Mouse (Mus musculus): ENCODE measurements at regions not wholly inside any gene's neighbourhood (a gene's known extent, or its start where the extent isn't known, plus 50 kb on each side); places are given as distances from the start of the nearest gene placed in this dataset.

DNA sequence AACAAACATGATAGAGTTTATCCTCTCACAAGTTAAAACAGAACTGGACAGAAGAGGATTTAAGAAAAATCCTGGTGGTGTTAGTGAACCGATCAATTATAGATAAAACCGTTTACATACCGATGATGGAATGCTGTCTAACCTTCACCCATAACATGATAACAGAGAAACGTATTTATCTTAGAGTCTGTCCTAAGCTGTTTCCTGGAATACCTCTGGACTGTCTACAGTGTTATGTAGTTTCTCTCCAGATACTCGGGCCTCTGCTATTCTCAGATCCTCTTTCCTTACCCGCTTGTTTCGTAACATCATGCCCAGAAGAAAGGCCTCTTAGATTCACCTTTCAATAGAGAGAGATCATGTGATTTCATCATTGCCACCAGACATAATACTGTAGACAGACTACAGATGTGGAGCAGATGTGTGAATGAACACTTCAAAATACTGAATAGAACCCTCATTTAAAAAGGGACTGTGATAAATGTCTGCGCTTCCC lies 75.9 kb upstream of the Fn1 start:
- Histone ChIP-seq H3K4me2 (no peak overlapping the region), H3K27ac (no peak overlapping the region), H3K4me3 (replicated peaks) (no peak overlapping the region), H3K9ac (no peak overlapping the region), H3K36me3 (no peaks in the 10 kb centered on the region), H3K9me3 (no peaks in the 10 kb centered on the region), H3K4me1 (no peaks in the 10 kb centered on the region), H3K27me3 (replicated peaks) (no peaks in the 10 kb centered on the region)
- 40% methylated on average over 8 of the region's 8 CpGs for WGBS
- ATAC-seq (ENCODE audit: insufficient read depth, low FRiP score, low read depth), result peak; percentile 43; the same call in 1 of the 2 replicates

DNA sequence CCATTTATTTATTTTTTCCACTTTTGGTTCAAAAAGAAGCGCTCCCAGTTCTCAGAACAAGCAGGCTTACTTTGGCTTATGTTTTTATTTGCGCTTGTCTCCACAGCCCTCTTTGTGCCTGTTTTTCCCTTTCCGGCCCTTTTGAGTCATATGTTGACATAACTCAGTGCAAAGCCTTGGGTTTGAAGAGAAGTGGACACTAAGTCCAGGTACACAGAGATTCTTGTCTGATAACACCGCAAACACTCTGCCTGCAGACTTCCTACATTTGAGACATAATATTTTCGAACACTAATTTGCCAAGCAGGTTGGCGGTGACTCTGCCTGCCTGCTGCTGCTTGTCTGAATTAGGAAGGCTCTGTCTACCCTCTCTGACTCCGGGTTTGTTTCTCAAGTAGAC lies 70.8 kb upstream of the Fn1 start:
- 53% methylated on average over 7 of the region's 7 CpGs for WGBS
- Histone ChIP-seq H3K36me3 (no peaks in the 10 kb centered on the region), H3K9ac (no peak overlapping the region), H3K9me3 (no peaks in the 10 kb centered on the region), H3K4me2 (no peak overlapping the region), H3K4me1 (no peaks in the 10 kb centered on the region), H3K4me3 (replicated peaks) (no peak overlapping the region), H3K27me3 (replicated peaks) (no peaks in the 10 kb centered on the region), H3K27ac (no peak overlapping the region)
- peak; percentile 43; the same call in 1 of the 2 replicates for ATAC-seq (ENCODE audit: insufficient read depth, low FRiP score, low read depth)

DNA sequence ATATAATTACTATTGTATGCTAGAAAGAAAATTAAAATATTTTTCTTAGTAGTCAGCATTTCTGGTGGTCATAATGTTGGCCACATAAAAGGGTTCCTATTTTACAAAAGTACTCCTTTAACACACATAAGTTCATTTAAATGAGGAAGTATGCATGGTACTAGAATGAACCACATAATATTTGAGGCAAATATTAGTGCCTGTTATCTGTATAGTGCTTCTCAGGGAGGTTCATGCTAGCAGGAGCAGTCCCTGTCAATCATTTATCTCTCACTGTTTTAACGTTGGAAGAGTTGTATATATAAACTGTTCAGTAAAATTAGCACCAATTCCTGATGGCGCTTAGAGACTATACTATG lies 70.0 kb upstream of the Fn1 start:
- ATAC-seq (ENCODE audit: insufficient read depth, low FRiP score, low read depth), result no peak

DNA sequence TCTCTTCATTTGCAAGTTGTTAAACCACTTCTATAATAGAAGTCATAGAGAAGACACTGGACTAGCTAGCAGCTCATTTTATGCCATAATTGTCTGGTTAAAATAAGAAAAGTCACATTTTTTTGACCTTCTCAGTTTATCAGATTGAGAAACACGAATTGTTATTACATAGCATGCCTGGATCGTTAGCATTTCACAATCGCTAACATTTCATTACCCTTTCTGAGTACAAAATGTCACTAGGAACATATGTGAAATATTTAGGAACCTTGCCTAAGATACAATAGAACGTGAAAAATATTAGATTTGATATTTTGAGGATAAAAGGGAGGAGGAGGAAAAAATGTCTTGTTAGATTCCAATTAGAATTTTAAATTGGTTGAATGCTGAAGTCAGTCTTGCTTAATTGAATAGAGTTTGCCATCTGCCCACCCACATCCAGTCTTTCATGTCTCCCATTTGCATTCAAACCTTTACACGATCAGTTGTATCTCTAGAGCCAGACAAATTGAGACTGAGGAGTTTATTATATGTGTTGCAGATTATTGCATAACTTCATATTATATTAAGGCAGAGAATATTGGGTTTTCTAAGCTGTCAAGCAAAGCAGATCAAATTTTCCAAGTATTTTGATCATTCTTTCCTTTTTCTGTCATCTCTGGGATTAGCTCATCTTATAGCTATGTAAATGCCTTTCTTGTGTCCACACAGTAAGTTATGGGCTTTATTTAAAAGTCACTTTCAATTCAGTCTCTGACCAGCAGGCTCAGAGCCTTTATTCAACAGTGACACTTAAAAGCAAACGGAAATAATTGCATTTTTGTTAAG lies 69.4 kb upstream of the Fn1 start:
- no peak overlapping the region for H3K4me2 ChIP-seq
- no peak overlapping the region for H3K27ac ChIP-seq
- no peaks in the 10 kb centered on the region for H3K4me1 ChIP-seq
- WGBS, result 76% methylated on average over 6 of the region's 6 CpGs
- H3K27me3 ChIP-seq (replicated peaks), result no peaks in the 10 kb centered on the region
- ATAC-seq (ENCODE audit: insufficient read depth, low FRiP score, low read depth), result no peak
- no peaks in the 10 kb centered on the region for H3K9me3 ChIP-seq
- H3K4me3 ChIP-seq (replicated peaks), result no peak overlapping the region
- no peaks in the 10 kb centered on the region for H3K36me3 ChIP-seq
- H3K9ac ChIP-seq, result no peak overlapping the region

More for the DNA sequence above, 70.0 kb upstream of the Fn1 start:
- Histone ChIP-seq H3K36me3 (no peaks in the 10 kb centered on the region), H3K4me1 (no peaks in the 10 kb centered on the region), H3K4me3 (replicated peaks) (no peak overlapping the region), H3K9ac (no peak overlapping the region), H3K4me2 (no peak overlapping the region), H3K9me3 (no peaks in the 10 kb centered on the region), H3K27ac (no peak overlapping the region), H3K27me3 (replicated peaks) (no peaks in the 10 kb centered on the region)
- 49% methylated on average over 2 of the region's 2 CpGs for WGBS

All from stomach, embryonic 15.5 days (tissue).